Mouse (Mus musculus) lung, postnatal 10 days (tissue): ENCODE results near the gene Prpf38b.

Source experiments
- DNase-seq: peaks from one replicate; pipeline ENCODE4 v3.0.0; 2021

The Prpf38b gene

DNA sequence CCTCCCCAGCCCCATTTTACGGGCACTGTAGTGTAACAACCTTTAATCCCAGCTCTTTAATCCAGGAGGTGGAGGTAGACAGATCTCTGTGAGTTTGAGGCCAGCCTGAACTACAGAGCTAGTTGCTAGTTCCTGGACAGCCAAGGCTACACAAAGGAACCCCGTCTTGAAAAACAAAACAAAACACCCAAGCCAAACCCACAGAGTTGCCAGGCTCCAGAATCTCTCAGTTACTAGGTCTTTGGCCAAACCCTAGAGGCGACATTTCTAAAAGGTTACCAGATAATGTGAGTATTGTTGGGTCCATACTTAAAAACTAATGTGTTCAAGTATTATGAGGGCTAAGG, 54.4 kb downstream of the Prpf38b start:
- DNase-seq = no peak

DNA sequence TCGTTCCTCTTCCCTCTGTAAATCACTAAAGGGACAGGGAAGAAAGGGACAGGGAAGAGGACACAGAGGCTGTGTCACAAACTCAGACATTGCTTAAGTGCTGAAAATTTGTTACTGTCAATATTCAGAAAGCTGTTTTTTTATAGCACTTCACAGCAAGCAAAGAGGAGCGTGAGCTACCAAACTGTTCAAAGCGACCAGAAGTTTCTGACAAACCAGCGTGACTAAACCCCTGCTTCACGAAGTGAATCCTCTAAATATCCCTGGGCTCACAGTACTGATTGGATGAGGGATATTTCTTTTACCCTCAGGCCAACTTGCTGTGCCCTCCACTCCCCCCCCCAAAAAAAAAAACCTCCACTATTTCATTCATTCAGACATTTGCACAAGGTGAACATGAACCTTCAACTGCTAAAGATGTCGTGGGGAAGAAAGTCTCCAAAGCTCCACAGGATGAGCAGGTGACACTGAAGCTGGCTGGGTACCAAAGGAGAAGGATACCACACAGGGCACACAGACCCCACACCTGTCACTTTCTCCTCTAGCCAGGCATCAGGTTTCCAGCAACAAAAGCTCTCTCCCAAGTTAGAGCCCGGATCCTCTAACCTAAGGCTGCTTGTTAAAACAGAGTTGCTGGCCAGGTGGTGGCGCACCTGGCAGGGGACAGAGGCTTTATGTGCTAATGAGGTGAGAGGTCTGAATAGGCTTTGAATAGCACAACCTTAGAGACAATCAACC, 55.0 kb downstream of the Prpf38b start:
- DNase-seq = peak; percentile 42

DNA sequence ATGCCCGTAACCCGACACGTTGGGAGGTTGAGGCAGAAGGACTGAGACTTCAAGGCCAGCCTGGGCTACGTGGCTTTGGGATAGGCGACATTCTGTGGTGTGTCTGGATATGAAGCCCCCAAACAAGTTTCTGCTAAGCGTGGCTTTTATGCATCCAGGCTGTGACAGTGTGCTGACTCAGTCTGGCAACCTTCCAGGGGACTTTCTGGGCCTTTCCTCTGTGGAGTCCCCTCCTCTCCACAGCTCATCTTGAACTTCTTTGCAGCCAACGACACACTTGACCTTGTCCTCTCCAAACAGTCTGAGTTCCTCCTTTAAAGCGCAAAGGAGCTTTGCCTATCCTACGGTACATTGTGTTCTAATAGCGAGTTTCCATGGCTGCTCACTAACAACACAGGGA, 55.7 kb downstream of the Prpf38b start:
- peak; percentile 85 for DNase-seq

DNA sequence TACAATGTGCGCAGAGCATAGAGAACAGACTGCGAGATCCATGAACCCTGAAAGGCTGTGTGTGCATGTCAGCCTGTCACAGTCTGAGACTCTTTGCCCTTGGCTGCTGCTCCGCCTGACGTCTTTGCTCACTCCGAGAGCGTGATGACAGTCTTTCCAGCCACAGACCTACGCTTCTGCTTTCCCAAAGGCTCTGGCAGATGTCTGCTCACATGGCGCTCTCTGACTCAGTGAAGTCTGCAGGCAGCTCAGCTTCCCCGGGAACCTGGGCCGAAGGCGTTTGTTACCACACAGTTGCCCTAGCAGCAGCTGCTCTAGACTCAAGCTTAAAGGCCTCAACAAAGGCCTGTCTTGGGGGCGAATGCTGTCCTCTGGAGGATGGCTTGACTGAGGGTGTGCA, 56.2 kb downstream of the Prpf38b start:
- DNase-seq = peak; percentile 60

DNA sequence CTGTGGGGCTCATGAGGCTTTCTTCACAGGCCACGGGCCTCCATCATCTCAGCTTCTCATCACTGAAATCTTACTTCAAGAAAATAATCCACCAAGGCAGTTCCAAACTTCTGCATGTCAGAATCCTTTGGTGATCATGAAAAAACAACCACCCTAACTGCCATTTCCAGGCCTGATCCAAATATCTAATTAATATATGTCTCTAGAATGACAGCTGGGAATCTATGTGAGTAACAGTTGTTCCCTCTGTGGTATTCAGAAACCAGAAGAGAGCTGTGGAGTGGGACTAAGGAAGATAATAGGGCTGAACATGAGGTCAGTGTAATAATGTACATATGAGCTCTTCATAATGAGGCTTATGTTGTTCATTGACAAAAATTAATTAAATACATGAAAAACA, 58.3 kb downstream of the Prpf38b start:
- no peak for DNase-seq
